Comparison of ENCODE assay signal across 8 mouse cellular contexts in genomic region chr9:66938836-66939235, GRCm38 (mm10). TPM values are rescaled to one million over a fixed set of nuclear protein-coding genes. Genes with fewer than 3 reads are reported as not detected.
DNase-seq lines count a peak whose midpoint lies in the region; ATAC-seq and TF ChIP-seq lines count a peak whose summit lies in the region.

No protein-coding gene starts in this region.

- no peak overlapping the region for H3K4me3 ChIP-seq in forebrain, embryonic 12.5 days (replicated peaks)
- no peak overlapping the region for H3K4me3 ChIP-seq in forebrain, embryonic 15.5 days
- H3K4me3 ChIP-seq in spleen, adult 2 months (ENCODE audit: extremely low read depth, insufficient read depth, insufficient read length) = no peak overlapping the region

- no peak overlapping the region for H3K27ac ChIP-seq in forebrain, embryonic 12.5 days
- no peak overlapping the region for H3K27ac ChIP-seq in forebrain, embryonic 15.5 days (replicated peaks)
- H3K27ac ChIP-seq in spleen, adult 2 months (ENCODE audit: insufficient read depth, low read length) = no peak overlapping the region

- peak; percentile 53; the same call in 1 of the 2 replicates for TF ChIP-seq CTCF in spleen, adult 2 months (IDR thresholded peaks at IDR 0.05; ENCODE audit: extremely low read depth, insufficient read depth, insufficient read length, insufficient replicate concordance)

- no peaks in the 10 kb centered on the region for H3K9me3 ChIP-seq in forebrain, embryonic 12.5 days
- H3K9me3 ChIP-seq in forebrain, embryonic 15.5 days = no peaks in the 10 kb centered on the region

- intact Hi-C loops in heart, postnatal 14 days (cut with DNase I) = loop anchor here (5.0 kb wide), 2 partner anchors 107 to 292 kb away; partner anchors contain the start of gene Aph1c

- H3K9ac ChIP-seq in forebrain, embryonic 12.5 days = no peak overlapping the region
- no peak overlapping the region for H3K9ac ChIP-seq in forebrain, embryonic 15.5 days (replicated peaks)

- H3K4me1 ChIP-seq in forebrain, embryonic 12.5 days = peaks cover 13% of the 10 kb centered on the region
- H3K4me1 ChIP-seq in forebrain, embryonic 15.5 days = peaks cover 18% of the 10 kb centered on the region
- H3K4me1 ChIP-seq in spleen, adult 2 months (ENCODE audit: control insufficient read depth, insufficient read depth, insufficient read length) = no peaks in the 10 kb centered on the region

- DNase-seq in spleen, adult 2 months (ENCODE audit: low read depth in 1 of 2, low spot score in 2 of 2) = peak; percentile 38 to 59
- no peak for DNase-seq in spleen, adult 12 weeks (ENCODE audit: low spot score)
- DNase-seq in cerebellum, postnatal 10 days = peak; percentile 73 to 86
- peak; percentile 14 to 67 for DNase-seq in heart, postnatal 14 days
- DNase-seq in lung, postnatal 25 days (ENCODE audit: low spot score) = peak; percentile 73
- DNase-seq in gastrocnemius, postnatal 25 days = no peak

- no peaks in the 10 kb centered on the region for H3K36me3 ChIP-seq in forebrain, embryonic 12.5 days (replicated peaks)
- H3K36me3 ChIP-seq in forebrain, embryonic 15.5 days = no peaks in the 10 kb centered on the region
- no peaks in the 10 kb centered on the region for H3K36me3 ChIP-seq in spleen, adult 2 months (ENCODE audit: control insufficient read depth, insufficient read depth, low read length)

- peak; percentile 64; the same call in 1 of the 2 replicates for ATAC-seq in forebrain, embryonic 12.5 days (ENCODE audit: low FRiP score)
- no peak for ATAC-seq in forebrain, embryonic 15.5 days (replicated peaks)

- 6% methylated on average over 4 of the region's 4 CpGs for WGBS in forebrain, embryonic 12.5 days
- 5% methylated on average over 4 of the region's 4 CpGs for WGBS in forebrain, embryonic 15.5 days
- 1% methylated on average over 4 of the region's 4 CpGs for WGBS in spleen, adult 2 months

- TF ChIP-seq POLR2A in spleen, adult 2 months (IDR thresholded peaks at IDR 0.05; ENCODE audit: low read depth, low read length) = no peak

- H3K27me3 ChIP-seq in forebrain, embryonic 12.5 days = peaks cover 7% of the 10 kb centered on the region; the same call in 1 of the 2 replicates
- no peaks in the 10 kb centered on the region for H3K27me3 ChIP-seq in forebrain, embryonic 15.5 days
- no peaks in the 10 kb centered on the region for H3K27me3 ChIP-seq in spleen, adult 2 months (ENCODE audit: control insufficient read depth, insufficient read depth, low read length)

- H3K4me2 ChIP-seq in forebrain, embryonic 12.5 days = no peak overlapping the region
- H3K4me2 ChIP-seq in forebrain, embryonic 15.5 days (replicated peaks) = no peak overlapping the region

RNA-seq across cellular contexts. Expression of gene Rps27l, which starts 7.0 kb away (rescaled TPM):
- 588 and 598 TPM in 2 replicates for polyA plus RNA-seq in forebrain, embryonic 12.5 days (2016; fragmentation: Nextera tagmentation; extraction: Ambion mirVana)
- polyA plus RNA-seq in forebrain, embryonic 15.5 days (2015; fragmentation: Nextera tagmentation; extraction: Ambion mirVana) = 333 and 363 TPM in 2 replicates
- 11.4 and 13.3 TPM in 2 replicates for polyA plus RNA-seq in spleen, adult 2 months (2012; rRNA removed)
- total RNA-seq in heart, postnatal 14 days (2021) = 100 to 1,000 TPM; 179 to 198 TPM
- 100 to 1,000 TPM; 198 to 200 TPM for total RNA-seq in gastrocnemius, postnatal 25 days (2021)

RNA-seq across cellular contexts. Expression of gene Rab8b, which starts 19.3 kb away (rescaled TPM):
- polyA plus RNA-seq in forebrain, embryonic 12.5 days (2016; fragmentation: Nextera tagmentation; extraction: Ambion mirVana) = 50.3 and 50.7 TPM in 2 replicates
- 39.7 and 40.6 TPM in 2 replicates for polyA plus RNA-seq in forebrain, embryonic 15.5 days (2015; fragmentation: Nextera tagmentation; extraction: Ambion mirVana)
- polyA plus RNA-seq in spleen, adult 2 months (2012; rRNA removed) = 12.5 and 13.2 TPM in 2 replicates
- 10 to 100 TPM; 12.7 to 13.5 TPM for total RNA-seq in heart, postnatal 14 days (2021)
- total RNA-seq in gastrocnemius, postnatal 25 days (2021) = 1 to 10 TPM; 5.0 to 6.1 TPM

RNA-seq across cellular contexts. Expression of gene Lactb, which starts 36.4 kb away (rescaled TPM):
- polyA plus RNA-seq in forebrain, embryonic 12.5 days (2016; fragmentation: Nextera tagmentation; extraction: Ambion mirVana) = 8.8 and 9.7 TPM in 2 replicates
- 9.6 and 9.7 TPM in 2 replicates for polyA plus RNA-seq in forebrain, embryonic 15.5 days (2015; fragmentation: Nextera tagmentation; extraction: Ambion mirVana)
- polyA plus RNA-seq in spleen, adult 2 months (2012; rRNA removed) = 9.5 and 23.7 TPM in 2 replicates
- total RNA-seq in heart, postnatal 14 days (2021) = 10 to 100 TPM; 22.6 to 23.8 TPM
- total RNA-seq in gastrocnemius, postnatal 25 days (2021) = 10 to 100 TPM; 17.8 to 19.5 TPM

Comparison
In these comparisons a context has a peak if more than half of its experiments do, and no peak if none do; other contexts are left out.
1. DNase-seq: peak in spleen, adult 2 months (2 of 2), cerebellum, postnatal 10 days (2 of 2), heart, postnatal 14 days (2 of 2) and lung, postnatal 25 days (single experiment); none in spleen, adult 12 weeks (single experiment) and gastrocnemius, postnatal 25 days (single experiment).
2. RNA of gene Rps27l, which starts 7.0 kb away (polyA plus RNA-seq): 588 to 598 TPM in forebrain, embryonic 12.5 days and 333 to 363 TPM in forebrain, embryonic 15.5 days; 11.4 to 13.3 TPM in spleen, adult 2 months; every median in the first group is over 10 times any median in the second.